Mouse (Mus musculus): Measurements from ENCODE around the gene Rps2. TPM values are rescaled to one million over a fixed set of nuclear protein-coding genes. Genes with fewer than 3 reads are reported as not detected.
A peak's percentile ranks its signal among the peaks of the same experiment; 100 is the strongest.

Gene Rps2
- polyA plus RNA-seq (2012; ENCODE audit: insufficient read depth, insufficient read length, missing spikeins): 608 and 619 TPM in 2 replicates

GRCm38 (mm10) chr17:24717943-24718342 is at the start of gene Rps2, which contains the start of gene Rnf151:
Gene Rps2, plus strand, starts transcription at chr17:24718116.
Gene Rnf151, minus strand, starts transcription at chr17:24718063.
- H3K4me1 ChIP-seq (ENCODE audit: control insufficient read depth, insufficient read depth, insufficient read length, low read length): 0 out of 2 replicates have a peak, but pooled peaks cover 2% of the 10 kb centered on the region
- H3K27ac ChIP-seq (replicated peaks; ENCODE audit: low read depth, low read length): no peak within 1 kb of the TSS
- H3K4me3 ChIP-seq (ENCODE audit: insufficient read depth, low read depth, low read length): peak within 1 kb of the TSS; percentile 97

GRCm38 (mm10) chr17:24669214-24669544 is 48.7 kb upstream of the Rps2 start:
- peak overlapping the region; percentile 68 for H3K4me3 ChIP-seq (ENCODE audit: insufficient read depth, low read depth, low read length)
- peaks cover 13% of the 10 kb centered on the region for H3K4me1 ChIP-seq (ENCODE audit: control insufficient read depth, insufficient read depth, insufficient read length, low read length)
- H3K27ac ChIP-seq (replicated peaks; ENCODE audit: low read depth, low read length): peak overlapping the region; percentile 73

- peak within 1 kb of the TSS; percentile 87 for H3K27ac ChIP-seq (replicated peaks; ENCODE audit: low read depth, low read length)
- H3K4me1 ChIP-seq (ENCODE audit: control insufficient read depth, insufficient read depth, insufficient read length, low read length): peaks cover 13% of the 10 kb centered on the region
- H3K4me3 ChIP-seq (ENCODE audit: insufficient read depth, low read depth, low read length): peak within 1 kb of the TSS; percentile 95
These were observed 48.2 kb upstream of the Rps2 start, which contains the start of gene Zfp598 for GRCm38 (mm10) chr17:24669545-24670245. Gene Zfp598, plus strand, starts transcription at chr17:24669687.

- Histone ChIP-seq H3K4me3 (ENCODE audit: insufficient read depth, low read depth, low read length) (peak overlapping the region; percentile 95), H3K4me1 (ENCODE audit: control insufficient read depth, insufficient read depth, insufficient read length, low read length) (peaks cover 13% of the 10 kb centered on the region), H3K27ac (replicated peaks; ENCODE audit: low read depth, low read length) (peak overlapping the region; percentile 87)
These were observed 47.6 kb upstream of the Rps2 start for GRCm38 (mm10) chr17:24670246-24670844.

GRCm38 (mm10) chr17:24671346-24671745 is 46.6 kb upstream of the Rps2 start:
- no peak overlapping the region for H3K27ac ChIP-seq (replicated peaks; ENCODE audit: low read depth, low read length)
- H3K4me1 ChIP-seq (ENCODE audit: control insufficient read depth, insufficient read depth, insufficient read length, low read length): peaks cover 13% of the 10 kb centered on the region
- H3K4me3 ChIP-seq (ENCODE audit: insufficient read depth, low read depth, low read length): 0 out of 2 replicates have a peak overlapping the region, but pooled peaks have one; percentile 10

GRCm38 (mm10) chr17:24672141-24672540 is 45.8 kb upstream of the Rps2 start:
- Histone ChIP-seq H3K4me3 (ENCODE audit: insufficient read depth, low read depth, low read length) (peak overlapping the region; percentile 2; the same call in 1 of the 2 replicates), H3K4me1 (ENCODE audit: control insufficient read depth, insufficient read depth, insufficient read length, low read length) (peaks cover 13% of the 10 kb centered on the region), H3K27ac (replicated peaks; ENCODE audit: low read depth, low read length) (no peak overlapping the region)

- no peak overlapping the region for H3K27ac ChIP-seq (replicated peaks; ENCODE audit: low read depth, low read length)
- H3K4me3 ChIP-seq (ENCODE audit: insufficient read depth, low read depth, low read length): no peak overlapping the region
- peaks cover 13% of the 10 kb centered on the region for H3K4me1 ChIP-seq (ENCODE audit: control insufficient read depth, insufficient read depth, insufficient read length, low read length)
These were observed 43.6 kb upstream of the Rps2 start for GRCm38 (mm10) chr17:24674277-24674676.

GRCm38 (mm10) chr17:24676187-24676586 is 41.7 kb upstream of the Rps2 start:
- no peak overlapping the region for H3K4me3 ChIP-seq (ENCODE audit: insufficient read depth, low read depth, low read length)
- H3K27ac ChIP-seq (replicated peaks; ENCODE audit: low read depth, low read length): no peak overlapping the region
- H3K4me1 ChIP-seq (ENCODE audit: control insufficient read depth, insufficient read depth, insufficient read length, low read length): peaks cover 10% of the 10 kb centered on the region

- H3K4me3 ChIP-seq (ENCODE audit: insufficient read depth, low read depth, low read length): no peak overlapping the region
- no peak overlapping the region for H3K27ac ChIP-seq (replicated peaks; ENCODE audit: low read depth, low read length)
- peaks cover 5% of the 10 kb centered on the region for H3K4me1 ChIP-seq (ENCODE audit: control insufficient read depth, insufficient read depth, insufficient read length, low read length)
These were observed 41.0 kb upstream of the Rps2 start for GRCm38 (mm10) chr17:24676877-24677276.

GRCm38 (mm10) chr17:24677500-24678080 is 40.3 kb upstream of the Rps2 start:
- Histone ChIP-seq H3K27ac (replicated peaks; ENCODE audit: low read depth, low read length) (no peak overlapping the region), H3K4me1 (ENCODE audit: control insufficient read depth, insufficient read depth, insufficient read length, low read length) (no peaks in the 10 kb centered on the region; the same call in 1 of the 2 replicates), H3K4me3 (ENCODE audit: insufficient read depth, low read depth, low read length) (no peak overlapping the region)

- Histone ChIP-seq H3K4me3 (ENCODE audit: insufficient read depth, low read depth, low read length) (0 out of 2 replicates have a peak overlapping the region, but pooled peaks have one; percentile 9), H3K27ac (replicated peaks; ENCODE audit: low read depth, low read length) (no peak overlapping the region), H3K4me1 (ENCODE audit: control insufficient read depth, insufficient read depth, insufficient read length, low read length) (no peaks in the 10 kb centered on the region; the same call in 1 of the 2 replicates)
These were observed 31.4 kb upstream of the Rps2 start for GRCm38 (mm10) chr17:24686514-24686913.

GRCm38 (mm10) chr17:24687146-24687595 is 30.7 kb upstream of the Rps2 start:
- Histone ChIP-seq H3K4me3 (ENCODE audit: insufficient read depth, low read depth, low read length) (peak overlapping the region; percentile 66), H3K27ac (replicated peaks; ENCODE audit: low read depth, low read length) (no peak overlapping the region), H3K4me1 (ENCODE audit: control insufficient read depth, insufficient read depth, insufficient read length, low read length) (no peaks in the 10 kb centered on the region; the same call in 1 of the 2 replicates)

- Histone ChIP-seq H3K4me1 (ENCODE audit: control insufficient read depth, insufficient read depth, insufficient read length, low read length) (no peaks in the 10 kb centered on the region; the same call in 1 of the 2 replicates), H3K4me3 (ENCODE audit: insufficient read depth, low read depth, low read length) (peak overlapping the region; percentile 66), H3K27ac (replicated peaks; ENCODE audit: low read depth, low read length) (no peak overlapping the region)
These were observed 30.3 kb upstream of the Rps2 start for GRCm38 (mm10) chr17:24687599-24687998.

GRCm38 (mm10) chr17:24689251-24690081 is 28.4 kb upstream of the Rps2 start, which contains the start of gene Syngr3:
Gene Syngr3, minus strand, starts transcription at chr17:24689955.
- Histone ChIP-seq H3K27ac (replicated peaks; ENCODE audit: low read depth, low read length) (no peak within 1 kb of the TSS), H3K4me1 (ENCODE audit: control insufficient read depth, insufficient read depth, insufficient read length, low read length) (no peaks in the 10 kb centered on the region; the same call in 1 of the 2 replicates), H3K4me3 (ENCODE audit: insufficient read depth, low read depth, low read length) (peak within 1 kb of the TSS; percentile 36)
